Mouse (Mus musculus) hindbrain, embryonic 15.5 days (tissue): ENCODE measurements at regions not wholly inside any gene's neighbourhood (a gene's known extent, or its start where the extent isn't known, plus 50 kb on each side); places are given as distances from the start of the nearest gene placed in this dataset.
A peak's percentile ranks its signal among the peaks of the same experiment; 100 is the strongest.

Experiments
- ATAC-seq: fragments of 200-750 bp; cut with Nextera tagmentation; 2 replicates; pipeline ENCODE4 v1.8.0; 2017; ENCODE audit warnings: low read depth, moderate number of reproducible peaks, moderate TSS enrichment; ENCODE audit not compliant: low FRiP score
- H3K27ac ChIP-seq: fragments of 300-500 bp; sonication (generic); replicated peaks from 2 replicates; pipeline ENCODE4 v1.5.1; 2015; ENCODE audit warnings: mild to moderate bottlenecking, inconsistent platforms
- H3K27me3 ChIP-seq: fragments of 300-500 bp; sonication (generic); 2 replicates; pipeline ENCODE4 v1.6.1; 2015; ENCODE audit warnings: control low read depth, inconsistent platforms
- H3K36me3 ChIP-seq: fragments of 300-500 bp; sonication (generic); 2 replicates; pipeline ENCODE4 v1.6.1; 2015; ENCODE audit warnings: control low read depth, inconsistent platforms
- H3K4me1 ChIP-seq: fragments of 300-500 bp; sonication (generic); replicated peaks from 2 replicates; pipeline ENCODE4 v1.6.1; 2015; ENCODE audit warnings: control low read depth, inconsistent platforms
- H3K4me2 ChIP-seq: fragments of 300-500 bp; sonication (generic); 2 replicates; pipeline ENCODE4 v1.6.1; 2015; ENCODE audit warnings: moderate library complexity, mild to moderate bottlenecking, inconsistent platforms
- H3K4me3 ChIP-seq: fragments of 300-500 bp; sonication (generic); 2 replicates; pipeline ENCODE4 v1.5.1; 2015; ENCODE audit warnings: mild to moderate bottlenecking, inconsistent platforms
- H3K9ac ChIP-seq: fragments of 300-500 bp; sonication (generic); 2 replicates; pipeline ENCODE4 v1.6.1; 2015; ENCODE audit warnings: inconsistent platforms
- H3K9me3 ChIP-seq: fragments of 300-500 bp; sonication (generic); 2 replicates; pipeline ENCODE4 v1.6.1; 2016; ENCODE audit warnings: control low read depth, inconsistent platforms
- WGBS: fragments of 180-500 bp; shearing (Covaris S2); methylation state at CpG from one replicate; pipeline ENCODE4 v1.1.7; 2015; 5-methylcytosine and 5-hydroxymethylcytosine counted together

DNA sequence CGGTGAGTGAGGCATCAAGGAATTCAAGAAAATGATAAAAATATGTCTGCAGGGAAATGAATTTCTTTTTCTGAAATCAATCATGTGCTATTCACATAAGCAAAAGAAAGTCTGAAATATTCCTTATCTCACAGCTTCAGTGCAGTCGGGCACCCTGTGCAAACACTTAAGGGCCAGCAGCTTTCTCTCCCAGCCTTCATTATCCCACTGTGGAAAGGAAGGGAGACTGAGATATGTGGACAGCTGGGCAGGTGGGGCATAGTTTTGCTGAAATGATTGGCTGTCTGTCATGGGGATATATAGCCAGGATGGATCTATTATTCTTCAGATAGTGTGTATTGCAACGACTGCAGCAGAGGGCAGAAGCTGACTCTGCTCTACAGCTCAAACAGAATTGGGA lies 305.9 kb downstream of the Galc start:
- Histone ChIP-seq H3K9ac (no peak overlapping the region), H3K36me3 (no peaks in the 10 kb centered on the region), H3K9me3 (no peaks in the 10 kb centered on the region), H3K27ac (no peak overlapping the region), H3K4me3 (no peak overlapping the region), H3K4me2 (no peak overlapping the region), H3K27me3 (no peaks in the 10 kb centered on the region), H3K4me1 (no peaks in the 10 kb centered on the region)
- no peak for ATAC-seq
- 81% methylated on average over 3 of the region's 3 CpGs for WGBS

GRCm38 (mm10) chr12:97952204-97952603 lies 307.1 kb downstream of the Galc start:
- H3K9ac ChIP-seq = no peak overlapping the region
- no peak for ATAC-seq
- no peaks in the 10 kb centered on the region for H3K9me3 ChIP-seq
- no peak overlapping the region for H3K4me2 ChIP-seq
- no peaks in the 10 kb centered on the region for H3K36me3 ChIP-seq
- no peak overlapping the region for H3K27ac ChIP-seq
- 79% methylated on average over 8 of the region's 8 CpGs for WGBS
- no peak overlapping the region for H3K4me3 ChIP-seq
- no peaks in the 10 kb centered on the region for H3K4me1 ChIP-seq
- no peaks in the 10 kb centered on the region for H3K27me3 ChIP-seq

DNA sequence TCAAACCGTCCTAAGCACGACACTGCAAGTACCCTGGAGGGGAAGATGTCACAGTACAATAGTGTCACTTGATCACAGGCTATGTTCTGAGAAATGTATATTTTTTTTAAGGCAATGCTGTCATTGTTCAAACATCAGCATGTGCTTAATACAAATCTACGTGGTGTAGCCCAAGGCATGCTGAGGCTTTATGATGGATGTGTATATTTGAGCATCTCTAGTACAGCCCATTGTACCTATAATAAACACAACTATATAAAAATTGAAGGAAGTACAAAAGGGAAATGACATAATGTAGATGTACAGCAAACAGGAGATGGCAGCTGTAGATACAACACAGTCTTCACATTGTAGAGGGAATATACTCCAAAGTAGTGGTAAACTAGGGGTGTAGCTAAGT lies 309.2 kb downstream of the Galc start:
- no peaks in the 10 kb centered on the region for H3K4me1 ChIP-seq
- no peaks in the 10 kb centered on the region for H3K9me3 ChIP-seq
- no peak for ATAC-seq
- H3K27me3 ChIP-seq = no peaks in the 10 kb centered on the region
- 59% methylated on average over 3 of the region's 3 CpGs for WGBS
- no peaks in the 10 kb centered on the region for H3K36me3 ChIP-seq
- H3K4me3 ChIP-seq = no peak overlapping the region
- H3K27ac ChIP-seq = no peak overlapping the region
- no peak overlapping the region for H3K9ac ChIP-seq
- no peak overlapping the region for H3K4me2 ChIP-seq

- no peak for ATAC-seq
- Histone ChIP-seq H3K9me3 (no peaks in the 10 kb centered on the region), H3K27ac (no peak overlapping the region), H3K27me3 (no peaks in the 10 kb centered on the region), H3K36me3 (no peaks in the 10 kb centered on the region), H3K4me1 (no peaks in the 10 kb centered on the region), H3K4me3 (no peak overlapping the region), H3K9ac (no peak overlapping the region), H3K4me2 (no peak overlapping the region)
- WGBS = 93% methylated on average over 8 of the region's 8 CpGs
These were observed 311.8 kb downstream of the Galc start for GRCm38 (mm10) chr12:97947421-97947820.

GRCm38 (mm10) chr12:97938361-97938760 lies 320.9 kb downstream of the Galc start:
- H3K36me3 ChIP-seq = no peaks in the 10 kb centered on the region
- H3K9me3 ChIP-seq = no peaks in the 10 kb centered on the region
- no peaks in the 10 kb centered on the region for H3K27me3 ChIP-seq
- WGBS = 69% methylated on average over 5 of the region's 5 CpGs
- ATAC-seq = no peak
- H3K4me1 ChIP-seq = no peaks in the 10 kb centered on the region
- H3K9ac ChIP-seq = no peak overlapping the region
- no peak overlapping the region for H3K27ac ChIP-seq
- no peak overlapping the region for H3K4me2 ChIP-seq
- no peak overlapping the region for H3K4me3 ChIP-seq

DNA sequence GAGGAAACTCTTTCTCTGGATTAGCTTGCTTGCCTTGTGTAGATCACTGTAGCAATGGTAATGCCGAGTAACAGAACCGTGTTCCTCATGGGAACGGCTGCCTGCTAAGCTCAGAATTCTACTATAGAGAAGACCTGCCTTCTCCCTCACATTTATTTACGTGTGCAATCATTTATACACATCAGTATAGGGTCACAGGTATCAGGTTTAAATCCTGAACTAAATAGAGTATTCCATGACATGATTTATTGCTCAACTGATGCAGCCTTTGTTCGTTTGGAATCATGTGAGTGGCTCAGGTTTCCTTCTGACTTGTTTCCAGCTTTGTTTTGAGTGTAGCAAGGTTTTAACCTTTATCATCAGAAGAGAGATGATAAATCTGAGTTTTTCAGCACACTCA lies 329.4 kb downstream of the Galc start:
- no peaks in the 10 kb centered on the region for H3K9me3 ChIP-seq
- ATAC-seq = no peak
- H3K36me3 ChIP-seq = no peaks in the 10 kb centered on the region
- H3K4me2 ChIP-seq = no peak overlapping the region
- no peak overlapping the region for H3K4me3 ChIP-seq
- no peaks in the 10 kb centered on the region for H3K27me3 ChIP-seq
- no peaks in the 10 kb centered on the region for H3K4me1 ChIP-seq
- WGBS = 83% methylated on average over 5 of the region's 5 CpGs
- H3K9ac ChIP-seq = no peak overlapping the region
- H3K27ac ChIP-seq = no peak overlapping the region

- H3K36me3 ChIP-seq = no peaks in the 10 kb centered on the region
- H3K4me3 ChIP-seq = no peak overlapping the region
- H3K27ac ChIP-seq = no peak overlapping the region
- peaks cover under 1% of the 10 kb centered on the region; the same call in 1 of the 2 replicates for H3K4me1 ChIP-seq
- no peak overlapping the region for H3K9ac ChIP-seq
- WGBS = 78% methylated on average over 1 of the region's 1 CpGs
- H3K9me3 ChIP-seq = no peaks in the 10 kb centered on the region
- H3K4me2 ChIP-seq = no peak overlapping the region
- no peaks in the 10 kb centered on the region for H3K27me3 ChIP-seq
- no peak for ATAC-seq
These were observed 332.2 kb downstream of the Galc start for GRCm38 (mm10) chr12:97927036-97927435.

- ATAC-seq = no peak
- 0 out of 2 replicates have a peak overlapping the region, but pooled peaks have one; percentile 11 for H3K27ac ChIP-seq
- H3K4me2 ChIP-seq = peak overlapping the region; percentile 31
- H3K4me3 ChIP-seq = no peak overlapping the region
- H3K9me3 ChIP-seq = no peaks in the 10 kb centered on the region
- peaks cover 11% of the 10 kb centered on the region for H3K4me1 ChIP-seq
- H3K36me3 ChIP-seq = no peaks in the 10 kb centered on the region
- WGBS = 29% methylated on average over 21 of the region's 21 CpGs
- H3K27me3 ChIP-seq = no peaks in the 10 kb centered on the region
- no peak overlapping the region for H3K9ac ChIP-seq
These were observed 337.7 kb downstream of the Galc start for GRCm38 (mm10) chr12:97921349-97922264.

- Histone ChIP-seq H3K4me3 (no peak overlapping the region), H3K9me3 (no peaks in the 10 kb centered on the region), H3K27me3 (no peaks in the 10 kb centered on the region), H3K27ac (no peak overlapping the region), H3K4me1 (peaks cover 11% of the 10 kb centered on the region), H3K4me2 (no peak overlapping the region), H3K36me3 (no peaks in the 10 kb centered on the region), H3K9ac (no peak overlapping the region)
- 86% methylated on average over 3 of the region's 3 CpGs for WGBS
- ATAC-seq = no peak
These were observed 340.8 kb downstream of the Galc start for GRCm38 (mm10) chr12:97918416-97918815.

DNA sequence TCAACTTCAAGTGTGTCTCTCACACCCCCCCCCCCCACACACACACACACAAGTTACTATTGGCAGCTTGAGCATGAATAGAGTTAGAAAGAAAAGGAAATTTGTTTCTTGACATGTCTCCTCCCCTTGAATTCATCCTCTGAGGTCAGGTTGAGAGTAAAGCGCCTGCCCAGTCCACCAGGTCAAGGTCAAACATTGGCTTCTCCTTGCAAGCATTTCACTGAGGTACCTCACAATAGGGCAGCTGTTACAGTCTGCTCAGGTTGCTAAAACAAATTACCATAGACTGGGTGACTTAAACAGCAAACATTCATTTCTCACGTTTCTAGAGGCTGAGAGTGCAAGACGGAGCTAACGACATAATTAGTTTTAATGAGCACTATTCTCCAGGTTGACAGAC lies 344.2 kb downstream of the Galc start:
- Histone ChIP-seq H3K9ac (no peak overlapping the region), H3K36me3 (no peaks in the 10 kb centered on the region), H3K4me1 (no peaks in the 10 kb centered on the region), H3K4me2 (no peak overlapping the region), H3K27ac (no peak overlapping the region), H3K27me3 (no peaks in the 10 kb centered on the region), H3K4me3 (no peak overlapping the region), H3K9me3 (no peaks in the 10 kb centered on the region)
- ATAC-seq = no peak
- WGBS = 68% methylated on average over 4 of the region's 4 CpGs

- H3K4me2 ChIP-seq = no peak overlapping the region
- no peaks in the 10 kb centered on the region for H3K9me3 ChIP-seq
- no peak for ATAC-seq
- H3K4me1 ChIP-seq = no peaks in the 10 kb centered on the region
- no peak overlapping the region for H3K4me3 ChIP-seq
- no peak overlapping the region for H3K27ac ChIP-seq
- H3K27me3 ChIP-seq = no peaks in the 10 kb centered on the region
- WGBS = 84% methylated on average over 1 of the region's 1 CpGs
- no peaks in the 10 kb centered on the region for H3K36me3 ChIP-seq
- H3K9ac ChIP-seq = no peak overlapping the region
These were observed 346.5 kb downstream of the Galc start for GRCm38 (mm10) chr12:97912730-97913129.

DNA sequence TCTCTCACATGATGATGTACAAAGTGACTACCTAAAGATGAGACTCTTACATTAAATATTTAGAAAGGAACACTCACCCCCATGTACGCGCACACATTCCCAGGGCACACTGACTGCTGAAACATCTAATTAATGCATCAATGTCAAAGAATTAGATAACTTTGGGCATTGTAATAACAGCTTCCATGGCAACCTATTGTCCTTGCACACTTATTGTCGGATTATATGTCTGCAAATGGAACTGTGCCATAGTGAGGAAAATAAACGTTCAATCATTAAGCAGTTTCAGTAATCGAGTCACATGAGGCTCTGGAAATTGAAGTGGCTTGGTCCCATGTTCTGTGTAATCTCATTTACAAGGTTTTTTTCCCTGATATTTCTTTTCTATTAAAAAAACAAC lies 360.0 kb downstream of the Galc start:
- Histone ChIP-seq H3K27ac (no peak overlapping the region), H3K9me3 (no peaks in the 10 kb centered on the region), H3K27me3 (no peaks in the 10 kb centered on the region), H3K4me2 (no peak overlapping the region), H3K4me1 (no peaks in the 10 kb centered on the region), H3K36me3 (no peaks in the 10 kb centered on the region), H3K9ac (no peak overlapping the region), H3K4me3 (no peak overlapping the region)
- whole genome bisulfite sequencing = 41% methylated on average over 5 of the region's 5 CpGs
- no peak for ATAC-seq

GRCm38 (mm10) chr12:97898178-97898577 lies 361.1 kb downstream of the Galc start:
- Histone ChIP-seq H3K27me3 (no peaks in the 10 kb centered on the region), H3K36me3 (no peaks in the 10 kb centered on the region), H3K9me3 (no peaks in the 10 kb centered on the region), H3K4me2 (no peak overlapping the region), H3K4me1 (no peaks in the 10 kb centered on the region), H3K4me3 (no peak overlapping the region), H3K27ac (no peak overlapping the region), H3K9ac (no peak overlapping the region)
- no peak for ATAC-seq
- WGBS = 82% methylated on average over 2 of the region's 2 CpGs
